Mouse (Mus musculus) mesoderm, embryonic 11.5 days (tissue): ENCODE data around the gene Cbfa2t3.

ENCODE experiments used
- DNase-seq: peaks from one replicate; pipeline ENCODE4 v3.0.0-alpha.2; 2012; ENCODE audit warnings: low read depth, low spot score

Cbfa2t3 gene

GRCm38 (mm10) chr8:122718711-122719499 is 20.0 kb upstream of the Cbfa2t3 start:
- no peak for DNase-seq

- no peak for DNase-seq
These were observed 19.1 kb upstream of the Cbfa2t3 start for GRCm38 (mm10) chr8:122717869-122718509.

- DNase-seq, result no peak
These were observed 17.7 kb upstream of the Cbfa2t3 start for GRCm38 (mm10) chr8:122716566-122716965.

GRCm38 (mm10) chr8:122713157-122713518 is 14.2 kb upstream of the Cbfa2t3 start:
- no peak for DNase-seq

- no peak for DNase-seq
These were observed 13.7 kb upstream of the Cbfa2t3 start for GRCm38 (mm10) chr8:122712411-122713156.

GRCm38 (mm10) chr8:122711891-122712365 is 13.0 kb upstream of the Cbfa2t3 start:
- DNase-seq, result no peak

- DNase-seq, result no peak
These were observed 12.6 kb upstream of the Cbfa2t3 start for GRCm38 (mm10) chr8:122711480-122711879.

- peak; percentile 47 for DNase-seq
These were observed 10.6 kb upstream of the Cbfa2t3 start for GRCm38 (mm10) chr8:122709340-122710111.

GRCm38 (mm10) chr8:122707184-122707583 is 8.3 kb upstream of the Cbfa2t3 start:
- no peak for DNase-seq

- no peak for DNase-seq
These were observed 7.1 kb upstream of the Cbfa2t3 start for GRCm38 (mm10) chr8:122705901-122706561.

- DNase-seq, result no peak
These were observed 5.7 kb upstream of the Cbfa2t3 start for GRCm38 (mm10) chr8:122704612-122705011.

GRCm38 (mm10) chr8:122702957-122703356 is 4.0 kb upstream of the Cbfa2t3 start:
- DNase-seq, result no peak

- no peak for DNase-seq
These were observed 3.5 kb upstream of the Cbfa2t3 start for GRCm38 (mm10) chr8:122702301-122702941.

GRCm38 (mm10) chr8:122701441-122702185 is 2.7 kb upstream of the Cbfa2t3 start:
- no peak for DNase-seq

- no peak for DNase-seq
These were observed 1.7 kb upstream of the Cbfa2t3 start for GRCm38 (mm10) chr8:122700628-122701027.

- DNase-seq, result no peak
These were observed 598 bp downstream of the Cbfa2t3 start for GRCm38 (mm10) chr8:122698254-122698768.

- DNase-seq, result no peak
These were observed 1.3 kb downstream of the Cbfa2t3 start for GRCm38 (mm10) chr8:122697586-122697985.

- no peak for DNase-seq
These were observed 1.7 kb downstream of the Cbfa2t3 start for GRCm38 (mm10) chr8:122697181-122697581.

- DNase-seq, result no peak
These were observed 3.4 kb downstream of the Cbfa2t3 start for GRCm38 (mm10) chr8:122695438-122696042.
